Mouse (Mus musculus): ENCODE measurements at regions not wholly inside any gene's neighbourhood (a gene's known extent, or its start where the extent isn't known, plus 50 kb on each side); places are given as distances from the start of the nearest gene placed in this dataset.

DNA sequence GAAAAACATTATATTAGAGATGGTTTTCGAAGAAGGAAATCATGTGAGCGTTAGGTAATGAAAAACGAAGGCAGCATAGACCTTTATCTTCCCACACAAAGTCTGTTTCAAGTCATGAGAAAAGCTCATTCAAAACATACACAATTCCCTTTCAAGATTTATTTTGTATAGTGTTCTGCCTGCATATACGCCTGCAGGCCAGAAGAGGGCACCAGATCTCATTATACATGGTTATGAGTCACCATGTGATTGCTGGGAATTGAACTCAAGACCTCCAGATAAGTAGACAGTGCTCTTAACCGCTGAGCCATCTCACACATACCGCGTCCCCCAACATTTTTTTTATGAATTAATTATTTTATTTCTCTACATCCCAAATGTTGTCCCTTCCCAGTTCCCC is 578.3 kb upstream of the Ccdc54 start:
- TF ChIP-seq CTCF (IDR thresholded peaks at IDR 0.05 in 2 of 3, conservative IDR thresholded peaks at IDR 0.05 in 1 of 3; ENCODE audit: control insufficient read depth in 1 of 3, insufficient read depth in 1 of 3, low read depth in 2 of 3, low read length in 3 of 3, poor library complexity in 1 of 3, severe bottlenecking in 1 of 3) = peak in 2 of 3 experiments; percentile 39 to 41; a peak in 3 of 6 replicates
- TF ChIP-seq POLR2A (IDR thresholded peaks at IDR 0.05; ENCODE audit: control insufficient read depth in 1 of 2, insufficient read depth in 1 of 2, low read depth in 1 of 2, low read length in 2 of 2, poor library complexity in 1 of 2) = no peak
- no peak for TF ChIP-seq ZC3H11A (IDR thresholded peaks at IDR 0.05; ENCODE audit: low read depth, low read length)
- TF ChIP-seq TCF12 (IDR thresholded peaks at IDR 0.05; ENCODE audit: low read depth, low read length) = no peak
- no peak for TF ChIP-seq EP300 (IDR thresholded peaks at IDR 0.05; ENCODE audit: low read depth in 1 of 2, low read length in 2 of 2)
- no peak for TF ChIP-seq GATA1 (IDR thresholded peaks at IDR 0.05; ENCODE audit: low read depth, low read length)
- no peak for TF ChIP-seq CHD2 (IDR thresholded peaks at IDR 0.05; ENCODE audit: low read length)
- TF ChIP-seq ETS1 (IDR thresholded peaks at IDR 0.05; ENCODE audit: low read depth, low read length) = no peak

Data from MEL (cell line).